Mouse (Mus musculus): ENCODE results near the gene Pde4c. TPM values are rescaled to one million over a fixed set of nuclear protein-coding genes. Genes with fewer than 3 reads are reported as not detected.

Pde4c gene
- total and polyA plus RNA-seq, 3 experiments, result 2.3 to 6.5 (median 4.7) TPM

- TF ChIP-seq MAZ (IDR thresholded peaks at IDR 0.05; ENCODE audit: low read depth, low read length), result no peak
Observed at GRCm38 (mm10) chr8:70691230-70691629, 32.3 kb upstream of the Pde4c start (continued).

- Histone ChIP-seq H3K36me3 (replicated peaks in 1 of 2; ENCODE audit: control insufficient read depth in 1 of 2, insufficient read depth in 1 of 2, low read length in 1 of 2) (no peaks in the 10 kb centered on the region), H3K27ac (ENCODE audit: insufficient read depth, low read depth) (no peak overlapping the region), H3K4me1 (ENCODE audit: control insufficient read depth in 1 of 2, insufficient read depth in 2 of 2) (peaks cover 18 to 60% of the 10 kb centered on the region in 2 experiments), H3K79me2 (replicated peaks; ENCODE audit: control insufficient read depth, extremely low read depth, insufficient read depth, poor library complexity, severe bottlenecking) (no peaks in the 10 kb centered on the region), H3K4me2 (ENCODE audit: insufficient read depth, low read depth, poor library complexity, severe bottlenecking) (no peak overlapping the region), H3K9ac (ENCODE audit: insufficient read depth, low read depth) (no peak overlapping the region), H3K4me3 (replicated peaks in 1 of 3; ENCODE audit: low read depth in 2 of 3, low read length in 2 of 3, poor library complexity in 1 of 3) (no peak overlapping the region), H3K9me3 (replicated peaks; ENCODE audit: low read length) (no peaks in the 10 kb centered on the region), H3K27me3 (replicated peaks) (no peaks in the 10 kb centered on the region)
- dilution Hi-C loops (cut with MboI; ENCODE audit: extremely low pct_ligation_motif_present, extremely low pct_unique_long_range_greater_than_20kb, low sequenced_read_pairs) (no loop called here), in situ Hi-C loops (cut with MboI; ENCODE audit: low pct_ligation_motif_present, low pct_unique_long_range_greater_than_20kb, low sequenced_read_pairs) (no loop called here)
- no peak for DNase-seq (ENCODE audit: extremely low read depth)
- TF ChIP-seq MAX (IDR thresholded peaks at IDR 0.05; ENCODE audit: low read length) (no peak), BHLHE40 (IDR thresholded peaks at IDR 0.05; ENCODE audit: low read depth, low read length) (no peak), SIN3A (IDR thresholded peaks at IDR 0.05; ENCODE audit: low read length) (no peak), KAT2A (IDR thresholded peaks at IDR 0.05; ENCODE audit: insufficient replicate concordance, low read length) (no peak), IRF4 (IDR thresholded peaks at IDR 0.05; ENCODE audit: low read depth, low read length) (no peak), JUND (conservative IDR thresholded peaks at IDR 0.05; ENCODE audit: low read depth, low read length) (no peak), JUN (IDR thresholded peaks at IDR 0.05; ENCODE audit: insufficient read depth, low read depth, low read length) (no peak), POLR2AphosphoS2 (IDR thresholded peaks at IDR 0.05; ENCODE audit: low read depth, low read length) (no peak), USF1 (IDR thresholded peaks at IDR 0.05; ENCODE audit: low read depth, low read length) (no peak), MYC (IDR thresholded peaks at IDR 0.05; ENCODE audit: low read depth, low read length) (no peak), POLR2A (IDR thresholded peaks at IDR 0.05; ENCODE audit: low read depth, low read length) (no peak), TBP (conservative IDR thresholded peaks at IDR 0.05; ENCODE audit: low read depth, low read length) (no peak), NELFE (IDR thresholded peaks at IDR 0.05; ENCODE audit: low read depth, low read length) (no peak), NRF1 (IDR thresholded peaks at IDR 0.05; ENCODE audit: low read depth, low read length) (no peak), USF2 (conservative IDR thresholded peaks at IDR 0.05; ENCODE audit: low read depth, low read length) (no peak), E2F4 (IDR thresholded peaks at IDR 0.05; ENCODE audit: insufficient replicate concordance, low read depth, low read length) (no peak), HCFC1 (IDR thresholded peaks at IDR 0.05; ENCODE audit: low read depth, low read length) (no peak), MAFK (IDR thresholded peaks at IDR 0.05; ENCODE audit: insufficient replicate concordance, low read length) (no peak), ZNF384 (IDR thresholded peaks at IDR 0.05; ENCODE audit: low read depth, low read length) (no peak), RAD21 (IDR thresholded peaks at IDR 0.05; ENCODE audit: low read depth, low read length) (no peak)
Observed at GRCm38 (mm10) chr8:70691727-70692231, 31.7 kb upstream of the Pde4c start.

All from CH12.LX (cell line).